In genomic region chr13:71957811-71958351, GRCm38 (mm10) we compare ENCODE assay signal across 12 mouse cellular contexts. TPM values are rescaled to one million over a fixed set of nuclear protein-coding genes. Genes with fewer than 3 reads are reported as not detected.
DNase-seq lines count a peak whose midpoint lies in the region; ATAC-seq lines count a peak whose summit lies in the region.
"Had no signal": no experiment of that assay in that cellular context is flagged by ENCODE, and none has a peak within 500 bp of the region (broad histone marks: within the 10 kb centered on the region; RNA-seq: fewer than 3 reads in every experiment).

No protein-coding gene starts in this region.

- H3K4me3 ChIP-seq in heart, embryonic 13.5 days, result peak overlapping the region; percentile 65
- peak overlapping the region; percentile 52 for H3K4me3 ChIP-seq in embryonic facial prominence, embryonic 15.5 days (replicated peaks)
- peak overlapping the region; percentile 96 for H3K4me3 ChIP-seq in midbrain, embryonic 10.5 days

- peaks cover 87% of the 10 kb centered on the region for H3K27me3 ChIP-seq in heart, embryonic 13.5 days (replicated peaks)
- H3K27me3 ChIP-seq in embryonic facial prominence, embryonic 15.5 days, result peaks cover 89% of the 10 kb centered on the region
- H3K27me3 ChIP-seq in midbrain, embryonic 10.5 days (ENCODE audit: low read depth, poor library complexity, severe bottlenecking), result peaks cover 81% of the 10 kb centered on the region

- H3K27ac ChIP-seq in heart, embryonic 13.5 days (replicated peaks), result no peak overlapping the region
- no peak overlapping the region for H3K27ac ChIP-seq in embryonic facial prominence, embryonic 15.5 days (replicated peaks)
- peak overlapping the region; percentile 98 for H3K27ac ChIP-seq in midbrain, embryonic 10.5 days (replicated peaks)
- H3K27ac ChIP-seq: macrophage had no signal

- H3K9me3 ChIP-seq in heart, embryonic 13.5 days, result no peaks in the 10 kb centered on the region
- H3K9me3 ChIP-seq in embryonic facial prominence, embryonic 15.5 days (replicated peaks), result no peaks in the 10 kb centered on the region
- no peaks in the 10 kb centered on the region for H3K9me3 ChIP-seq in midbrain, embryonic 10.5 days (replicated peaks)

- H3K36me3 ChIP-seq in heart, embryonic 13.5 days, result no peaks in the 10 kb centered on the region
- no peaks in the 10 kb centered on the region for H3K36me3 ChIP-seq in embryonic facial prominence, embryonic 15.5 days
- H3K36me3 ChIP-seq in midbrain, embryonic 10.5 days, result peaks cover 58% of the 10 kb centered on the region

- 21% methylated on average over 21 of the region's 21 CpGs for WGBS in heart, embryonic 13.5 days
- WGBS in embryonic facial prominence, embryonic 15.5 days, result 14% methylated on average over 21 of the region's 21 CpGs
- 6% methylated on average over 21 of the region's 21 CpGs for WGBS in midbrain, embryonic 10.5 days

- DNase-seq in heart, postnatal 10 days, result no peak
- peak; percentile 21 for DNase-seq in NIH3T3 (ENCODE audit: low read depth)
- peak; percentile 43 for DNase-seq in midbrain, embryonic 10.5 days (ENCODE audit: low spot score)
- DNase-seq in left cerebral cortex, postnatal 10 days (ENCODE audit: extremely low spot score in 1 of 2, low spot score in 2 of 2), result no peak
- DNase-seq in adrenal gland, postnatal 14 days, result no peak
- DNase-seq: thymus, adult 2 months had no signal

- H3K4me1 ChIP-seq in heart, embryonic 13.5 days, result peaks cover 37% of the 10 kb centered on the region
- H3K4me1 ChIP-seq in embryonic facial prominence, embryonic 15.5 days, result peaks cover 44% of the 10 kb centered on the region
- peaks cover 77% of the 10 kb centered on the region for H3K4me1 ChIP-seq in midbrain, embryonic 10.5 days

- no peak for ATAC-seq in heart, embryonic 13.5 days (ENCODE audit: extremely low read depth, insufficient number of reproducible peaks, low FRiP score, low TSS enrichment)
- no peak for ATAC-seq in embryonic facial prominence, embryonic 15.5 days (ENCODE audit: insufficient number of reproducible peaks, low FRiP score, low TSS enrichment, low read depth)
- no peak for ATAC-seq in erythroid progenitor cell, adult 5-6 weeks (replicated peaks; ENCODE audit: low FRiP score, poor library complexity, severe bottlenecking)
- ATAC-seq: activated CD4-positive, CD25-positive, alpha-beta regulatory T cell, adult 4 months had no signal

- H3K9ac ChIP-seq in heart, embryonic 13.5 days, result peak overlapping the region; percentile 72
- no peak overlapping the region for H3K9ac ChIP-seq in embryonic facial prominence, embryonic 15.5 days

- intact Hi-C loops in heart, postnatal 10 days (cut with DNase I), result loop anchor here (5.0 to 10.0 kb wide), 3 partner anchors 334 to 853 kb away; no protein-coding TSS in a partner anchor
- intact Hi-C loops in left cerebral cortex, postnatal 10 days (cut with DNase I), result loop anchor here (5.0 to 10.0 kb wide), 4 partner anchors 213 to 1304 kb away; partner anchors contain the start of gene Irx4

- H3K4me2 ChIP-seq in heart, embryonic 13.5 days, result peak overlapping the region; percentile 81
- peak overlapping the region; percentile 44 for H3K4me2 ChIP-seq in embryonic facial prominence, embryonic 15.5 days (replicated peaks)

RNA-seq across cellular contexts. Expression of gene Irx1, which starts 5.6 kb away (rescaled TPM):
- polyA plus RNA-seq in heart, embryonic 13.5 days (2015; fragmentation: Nextera tagmentation; extraction: Ambion mirVana), result 1.7 and 2.8 TPM in 2 replicates
- total RNA-seq in heart, postnatal 10 days (2021), result 1 to 10 TPM; 3.9 to 4.6 TPM
- 8.0 and 8.4 TPM in 2 replicates for polyA plus RNA-seq in embryonic facial prominence, embryonic 15.5 days (2015; fragmentation: Nextera tagmentation; extraction: Ambion mirVana)
- 4.0 and 4.3 TPM in 2 replicates for polyA plus RNA-seq in midbrain, embryonic 10.5 days (2016; fragmentation: Nextera tagmentation; extraction: Ambion mirVana)
- 1 to 10 TPM in 1 of 2 experiments, under 1 TPM in 1; 0.84 to 1.0 TPM for total RNA-seq in left cerebral cortex, postnatal 10 days (2021)
- total RNA-seq in adrenal gland, postnatal 14 days (2021), result 0.41 TPM in 1 of 2 replicates, not detected in the other
- not detected in 2 replicates for total RNA-seq in erythroid progenitor cell, adult 5-6 weeks (2015; ENCODE audit: low replicate concordance)
- not detected in 2 replicates for total RNA-seq in erythroid progenitor cell, adult 5-6 weeks (2017; ENCODE audit: low replicate concordance)
- total RNA-seq: gastrocnemius, adult 8-10 months had no signal
- polyA plus RNA-seq: activated CD4-positive, CD25-positive, alpha-beta regulatory T cell, adult 4 months; macrophage had no signal

Comparison
In these comparisons a context has a peak if more than half of its experiments do, and no peak if none do; other contexts are left out.
1. DNase-seq: peak in NIH3T3 (single experiment) and midbrain, embryonic 10.5 days (single experiment); none in heart, postnatal 10 days (0 of 2), left cerebral cortex, postnatal 10 days (0 of 2) and adrenal gland, postnatal 14 days (single experiment).
2. Peak in every context shown above with its lines, with median percentiles within 50 percentile points of each other: H3K4me3 ChIP-seq.